Mouse (Mus musculus): ENCODE measurements around the gene Egfem1.

The Egfem1 gene

DNA sequence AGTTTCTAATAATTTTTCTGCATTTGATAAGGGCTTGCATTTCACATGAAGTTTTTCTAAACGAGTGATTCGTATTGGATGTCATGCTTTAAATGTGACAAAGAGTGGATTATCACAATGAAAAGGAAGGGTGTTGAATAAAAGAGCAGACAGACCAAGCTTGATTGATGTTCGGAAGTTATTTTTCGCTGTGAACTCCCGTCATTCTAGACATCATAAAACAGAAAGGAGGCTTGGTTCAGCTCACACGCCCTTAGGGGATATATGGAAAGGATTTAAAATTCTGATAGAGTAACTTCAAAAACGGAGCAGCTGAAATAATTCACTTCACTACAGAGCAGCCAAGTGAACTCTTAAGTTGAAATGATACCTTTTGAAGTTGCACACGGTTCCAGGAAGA lies 285.1 kb downstream of the Egfem1 start:
- no peak for DNase-seq

DNA sequence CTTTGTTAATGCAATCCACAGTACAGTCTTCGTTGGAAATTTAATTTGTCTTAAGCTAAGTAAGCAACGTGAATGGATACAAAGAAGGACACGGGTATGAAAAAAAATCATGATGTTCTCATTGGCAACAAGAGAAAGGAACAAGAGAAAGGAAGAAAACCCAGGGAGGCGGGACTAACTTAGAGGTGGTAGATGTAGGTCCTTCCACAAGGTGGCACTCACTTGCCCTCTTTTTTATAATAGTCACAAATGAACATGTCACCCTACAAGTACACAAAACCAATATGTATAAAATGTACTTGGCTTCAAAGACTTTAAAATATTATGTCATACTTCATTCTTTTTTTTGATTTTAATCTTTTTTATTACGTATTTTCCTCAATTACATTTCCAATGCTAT lies 288.7 kb downstream of the Egfem1 start:
- no peak for DNase-seq

DNA sequence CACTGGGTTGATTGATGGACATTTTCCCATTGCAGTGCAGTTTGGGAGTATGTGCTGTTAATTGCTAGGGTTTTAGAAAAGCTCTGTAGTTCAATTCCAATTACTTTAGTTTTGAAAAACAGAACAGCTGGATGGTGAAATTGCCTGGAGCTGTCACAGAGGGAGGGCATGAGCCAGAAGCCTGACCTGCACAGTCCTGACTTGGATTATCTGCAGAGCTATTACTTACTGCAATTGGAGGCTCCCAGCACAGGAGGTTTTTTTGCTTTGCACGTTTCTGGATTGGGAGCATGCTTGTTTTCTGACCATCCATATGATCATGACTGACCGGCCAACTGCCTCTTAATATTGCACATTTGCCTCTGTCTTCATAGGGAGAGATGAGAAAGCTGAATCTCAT lies 299.4 kb downstream of the Egfem1 start:
- DNase-seq = no peak

DNA sequence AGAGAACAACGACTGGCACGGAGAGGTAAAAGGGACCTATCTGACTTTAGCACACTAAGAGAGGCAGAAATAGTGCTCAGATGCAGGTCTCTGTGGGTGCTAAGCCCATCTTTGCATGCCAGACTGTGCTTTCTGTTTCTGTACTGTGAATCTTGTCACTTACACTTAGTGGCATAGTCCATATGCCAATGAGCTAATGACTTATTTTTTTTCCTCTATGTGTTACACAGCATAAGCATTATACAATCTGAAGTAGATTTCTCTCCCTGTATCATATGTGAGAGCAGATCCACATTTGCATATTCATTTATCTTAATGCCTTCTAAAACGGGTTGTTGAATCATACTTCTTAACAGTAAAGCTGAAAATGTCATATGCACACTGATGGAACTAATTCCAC lies 317.2 kb downstream of the Egfem1 start:
- DNase-seq = no peak

DNA sequence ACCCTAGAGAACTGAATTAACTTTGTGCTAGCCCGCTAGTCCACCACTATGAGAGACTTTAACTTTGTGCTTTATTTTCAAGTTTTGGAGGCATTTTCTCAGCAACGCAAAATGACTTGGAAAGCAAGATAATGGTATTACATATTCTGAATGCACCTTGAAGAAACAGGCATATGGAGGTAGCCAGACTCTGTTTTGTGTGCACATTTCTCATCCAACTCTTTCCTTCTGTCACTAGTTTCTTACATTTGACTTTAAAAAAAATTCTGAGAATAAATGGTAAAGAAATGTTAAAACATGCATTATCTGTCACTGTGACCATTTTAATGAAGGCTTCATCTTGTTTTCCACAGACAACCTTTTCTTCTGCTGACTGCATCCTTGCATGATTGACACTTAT lies 339.8 kb downstream of the Egfem1 start:
- DNase-seq = no peak

DNA sequence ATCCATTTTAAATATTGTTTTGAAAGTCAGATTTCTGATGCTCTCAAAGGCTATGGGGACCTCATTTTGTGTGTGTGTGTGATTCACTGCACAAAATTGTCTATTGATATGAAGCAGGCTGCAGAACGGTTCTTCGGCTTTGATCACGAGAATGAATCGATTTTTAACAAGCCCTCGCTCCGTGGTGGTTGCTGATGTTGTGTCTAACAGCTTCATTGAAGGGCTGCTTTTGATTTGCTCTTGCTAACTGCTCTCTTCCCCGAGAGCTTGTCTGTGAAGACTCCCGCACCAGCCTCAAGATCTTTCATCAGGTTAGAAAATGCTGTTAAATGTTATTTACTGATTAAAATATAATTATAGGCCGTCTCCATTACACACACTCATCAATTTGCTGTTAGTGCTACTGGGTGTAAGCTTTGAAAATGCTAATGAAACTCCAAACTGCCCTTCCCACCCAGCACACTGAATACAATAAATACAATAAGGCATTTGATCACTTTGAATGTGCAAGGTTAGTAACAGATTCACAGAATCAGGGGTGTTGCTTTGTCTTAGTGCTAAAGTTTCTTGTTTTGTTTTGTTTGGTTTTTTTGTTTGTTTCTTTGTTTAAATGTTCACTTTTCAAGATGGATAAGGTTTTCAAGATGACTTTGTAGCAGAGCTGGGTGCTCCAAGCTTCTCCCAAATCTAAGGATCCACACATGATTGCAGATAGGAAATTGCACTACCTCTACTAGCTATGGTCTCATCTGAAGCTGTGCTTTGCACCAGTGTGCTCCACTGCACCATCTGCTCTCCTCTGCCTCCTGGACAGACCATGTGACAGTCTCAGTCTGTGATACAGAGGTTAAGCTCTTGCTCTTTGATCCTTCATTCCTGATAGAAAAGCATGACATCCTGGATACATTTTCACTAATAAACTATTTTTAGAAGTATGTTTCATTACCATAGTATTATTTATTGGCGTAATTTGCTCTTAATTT lies 350.6 kb downstream of the Egfem1 start:
- DNase-seq = no peak

DNA sequence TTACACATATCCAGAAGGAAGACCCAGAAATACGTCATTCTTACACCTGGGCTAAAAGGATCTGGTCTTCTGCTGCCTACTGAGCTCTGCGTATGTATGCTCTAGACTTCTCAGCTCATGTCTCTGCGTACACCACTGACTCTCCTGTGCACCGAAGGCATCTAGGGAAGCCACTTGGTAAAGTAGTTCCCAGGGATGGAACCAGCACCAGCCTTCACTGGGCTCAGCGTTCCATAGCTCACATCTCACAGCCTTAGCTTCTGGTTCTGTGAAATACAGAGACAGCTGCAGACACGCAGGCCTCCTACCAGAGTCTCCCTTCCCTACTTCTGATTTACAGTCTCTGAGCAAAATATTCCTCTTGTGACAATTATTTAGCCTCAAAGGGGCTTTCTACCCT lies 361.2 kb downstream of the Egfem1 start:
- no peak for DNase-seq

DNA sequence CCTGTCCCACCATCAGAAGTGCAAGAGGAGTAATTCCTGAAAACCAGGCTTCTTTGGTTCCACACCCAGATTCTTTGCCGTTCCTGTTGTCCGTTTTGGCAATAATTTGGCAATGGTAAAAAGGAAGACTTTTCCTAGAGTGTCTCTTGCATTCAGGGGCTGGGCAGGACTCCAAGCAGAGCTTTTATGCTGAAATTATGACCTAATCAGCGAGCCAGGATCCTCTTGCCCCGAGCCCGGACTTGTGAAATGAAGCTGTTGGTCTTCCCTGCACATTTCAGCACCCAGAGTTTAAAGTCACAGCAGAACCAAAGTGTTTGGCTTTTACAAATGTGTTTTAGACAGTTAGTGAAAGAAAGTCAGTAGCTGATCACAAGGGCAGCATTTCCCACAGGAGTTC lies 362.8 kb downstream of the Egfem1 start:
- no peak for DNase-seq

DNA sequence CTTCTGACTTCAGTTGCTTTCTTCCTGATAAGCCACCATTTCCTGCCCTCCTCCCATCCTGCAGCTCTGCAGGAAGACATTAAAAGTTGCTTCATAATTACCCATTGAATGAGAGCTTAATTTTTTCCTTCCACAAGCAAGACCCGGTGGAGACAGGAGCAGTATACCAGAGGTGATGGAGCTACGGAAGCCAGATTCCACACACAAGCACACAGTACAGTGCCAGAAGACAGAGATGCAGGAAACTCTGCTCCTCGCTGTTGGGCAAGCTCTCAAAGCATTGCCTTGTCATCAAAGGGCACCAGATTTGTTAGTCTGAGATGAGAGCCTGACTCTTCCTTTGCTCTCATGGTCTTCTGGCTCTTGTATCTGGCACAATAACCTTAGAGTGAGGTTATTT lies 364.3 kb downstream of the Egfem1 start:
- DNase-seq = no peak

DNA sequence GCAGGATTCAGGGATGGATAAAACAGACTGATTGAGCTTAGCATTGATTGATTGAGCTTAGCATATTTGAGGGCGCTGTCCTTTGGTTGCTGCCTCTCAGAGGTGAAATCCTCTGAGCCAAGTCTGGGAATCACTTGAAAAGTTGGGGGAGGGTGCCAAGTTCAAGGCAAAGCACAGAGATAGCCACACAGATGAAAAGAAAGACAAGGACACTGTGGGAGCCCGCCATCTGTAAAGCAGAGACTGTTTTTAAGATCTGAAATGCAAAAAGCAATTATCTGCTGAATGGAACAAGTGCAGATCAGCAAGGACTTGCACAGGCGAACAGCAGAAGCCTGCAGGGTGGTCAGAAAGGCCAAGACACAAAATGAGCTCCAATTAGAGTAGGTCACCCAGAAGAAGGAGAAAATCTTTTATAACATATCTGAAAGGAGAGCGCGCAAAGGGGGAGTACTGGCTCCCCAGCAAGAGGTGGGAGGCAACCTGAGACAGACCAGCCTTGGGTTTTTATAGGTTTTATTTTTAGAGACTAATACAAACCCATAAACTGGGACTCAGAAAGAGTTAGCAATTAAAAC lies 367.1 kb downstream of the Egfem1 start:
- DNase-seq = no peak

DNA sequence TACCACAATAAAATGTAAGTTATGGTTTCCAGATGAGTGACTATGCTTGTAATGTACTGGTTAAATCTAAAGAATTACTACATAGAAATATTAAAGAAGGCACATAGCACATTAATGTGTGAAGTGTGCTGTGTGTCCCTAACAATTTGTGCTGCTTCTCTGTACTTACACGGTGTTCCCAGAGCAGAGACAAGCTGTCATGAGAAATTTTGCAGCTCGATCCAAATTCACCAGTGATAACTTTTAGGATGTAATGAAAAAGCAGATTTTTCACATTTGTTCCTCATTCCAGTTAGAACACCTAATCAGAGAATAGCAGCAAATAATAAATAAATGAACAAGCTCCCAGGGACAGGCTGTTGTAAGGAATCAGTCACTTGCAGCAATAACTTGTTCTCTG lies 416.4 kb downstream of the Egfem1 start:
- DNase-seq = no peak

DNA sequence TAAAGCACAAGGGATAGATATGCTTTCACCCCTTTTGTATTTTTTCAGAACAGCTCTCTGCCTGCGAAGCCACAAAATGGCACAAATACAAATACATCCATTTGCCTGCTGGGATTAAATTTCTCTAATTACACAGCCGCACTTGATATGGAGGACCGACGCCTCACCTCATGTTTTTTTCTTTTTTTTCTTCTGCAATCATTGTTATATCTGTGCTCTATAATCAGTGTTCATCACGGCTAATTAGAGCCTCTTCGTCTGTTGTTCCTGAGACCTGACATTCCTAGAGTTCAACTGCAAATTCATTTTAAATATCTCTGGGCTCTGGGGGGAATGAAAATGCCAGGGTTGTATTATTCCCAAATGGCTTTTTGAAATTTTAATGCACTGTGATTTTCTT lies 417.4 kb downstream of the Egfem1 start:
- DNase-seq = no peak

DNA sequence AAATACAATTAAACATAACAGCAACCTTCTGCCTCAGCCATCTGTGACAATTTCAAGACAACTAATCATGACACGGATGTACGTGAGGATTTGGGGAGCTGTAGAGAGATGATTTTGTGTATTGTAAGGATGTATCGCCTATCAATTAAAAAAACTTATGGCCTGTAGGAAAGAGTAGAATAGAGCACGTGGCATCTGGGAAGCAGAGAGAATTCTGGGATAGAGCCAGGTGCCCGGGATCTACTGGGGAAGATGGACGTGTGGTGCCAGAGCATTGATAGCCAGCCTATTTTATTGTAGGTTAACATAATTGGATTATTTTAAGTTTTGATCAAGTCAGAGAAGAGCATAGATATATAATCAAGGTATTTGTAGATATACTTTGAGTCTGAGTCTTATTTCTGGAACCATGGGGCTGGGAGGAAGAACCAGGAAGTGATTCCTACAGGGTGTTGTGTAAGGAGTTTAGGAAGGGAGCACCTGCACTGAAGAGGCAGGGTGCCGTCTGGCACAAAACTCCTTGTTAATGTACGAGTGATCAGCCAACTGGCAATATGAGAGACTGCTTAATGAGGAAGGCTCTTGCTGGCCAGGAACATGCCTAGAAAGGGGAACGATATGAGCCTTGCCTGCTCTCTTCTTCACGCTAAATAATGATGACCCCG lies 443.6 kb downstream of the Egfem1 start:
- DNase-seq = no peak

DNA sequence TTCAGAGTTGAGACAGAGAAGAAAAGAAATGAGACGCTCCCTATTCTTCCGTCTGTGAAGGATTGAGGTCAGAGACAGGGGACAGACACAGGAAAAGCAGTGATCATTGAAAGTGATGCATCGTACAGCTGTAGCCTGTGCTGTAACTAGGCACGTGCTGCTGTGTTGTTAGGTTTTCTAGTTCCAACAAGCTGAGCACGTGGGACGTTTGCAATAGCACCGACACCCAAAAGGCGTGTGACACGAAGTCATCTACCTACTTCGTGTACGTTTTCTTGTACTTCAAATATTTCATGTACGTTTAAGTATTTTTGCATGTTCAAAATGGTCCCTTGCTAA lies 444.1 kb downstream of the Egfem1 start:
- DNase-seq = no peak

DNA sequence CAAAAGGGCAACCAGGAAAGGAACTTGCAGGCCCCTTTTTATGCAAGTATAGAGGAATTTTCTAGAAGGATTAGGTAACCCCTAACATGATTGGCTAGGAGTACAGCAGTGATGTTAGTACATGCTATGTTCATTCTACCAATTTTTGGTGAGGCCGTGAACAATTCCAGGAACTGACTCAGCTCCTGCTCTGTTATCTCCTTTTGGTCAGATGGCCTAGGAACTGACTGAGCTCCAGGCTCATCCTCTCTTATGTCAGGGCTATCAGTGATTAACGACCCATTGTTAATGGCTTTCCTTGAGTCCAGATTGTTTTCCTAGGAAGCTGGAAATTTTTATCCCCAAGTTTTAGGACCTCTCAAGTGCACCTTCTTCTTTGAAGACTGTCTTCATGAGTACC lies 457.4 kb downstream of the Egfem1 start:
- DNase-seq = no peak

DNA sequence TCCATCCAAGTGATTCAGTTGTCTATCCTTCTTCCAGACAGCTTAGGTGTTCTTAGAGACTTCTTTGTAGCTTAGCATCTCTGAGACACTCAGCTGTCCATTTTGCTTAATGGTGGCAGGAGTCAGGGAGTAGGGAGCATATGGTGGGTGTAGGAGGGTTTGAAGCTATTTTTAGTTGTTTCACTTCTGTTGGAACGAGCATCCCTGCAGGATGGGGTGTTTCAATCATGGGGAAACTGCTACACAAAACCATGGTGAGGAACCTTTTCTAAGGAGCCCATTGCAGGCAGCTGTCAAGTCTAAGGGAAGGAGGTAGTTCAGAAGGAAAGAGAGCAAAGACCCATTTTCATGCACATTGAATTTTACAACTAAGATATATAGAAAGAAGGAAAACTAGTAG lies 458.1 kb downstream of the Egfem1 start:
- DNase-seq = no peak

DNA sequence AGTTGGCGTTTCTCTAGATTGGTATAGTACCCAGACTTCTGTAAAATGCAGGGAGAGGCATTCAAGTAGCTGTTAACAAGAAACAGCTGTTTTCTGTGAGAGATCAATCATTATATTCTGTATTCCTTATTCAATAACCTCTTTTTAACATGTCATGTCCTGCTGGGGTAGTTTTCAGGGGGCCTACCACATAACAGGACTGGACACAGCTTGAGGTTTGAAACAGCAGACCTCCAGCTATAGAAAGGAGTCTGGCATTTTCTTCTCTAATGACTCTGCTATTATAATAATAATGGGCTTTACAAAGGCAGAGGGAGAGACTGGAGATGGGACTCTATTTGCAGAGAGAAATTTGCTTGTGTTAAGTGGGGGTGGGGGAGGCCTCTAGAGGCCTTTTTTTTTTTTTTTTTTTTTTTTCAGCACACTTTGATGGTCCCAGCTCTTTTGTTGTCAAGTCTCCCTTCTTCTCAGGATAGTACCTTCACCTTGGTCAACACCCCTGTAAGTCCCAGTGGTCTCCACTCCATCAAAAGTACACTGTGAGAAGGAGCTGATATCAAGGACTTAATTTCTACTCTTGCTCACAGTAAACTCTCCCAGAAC lies 459.8 kb downstream of the Egfem1 start:
- no peak for DNase-seq

DNA sequence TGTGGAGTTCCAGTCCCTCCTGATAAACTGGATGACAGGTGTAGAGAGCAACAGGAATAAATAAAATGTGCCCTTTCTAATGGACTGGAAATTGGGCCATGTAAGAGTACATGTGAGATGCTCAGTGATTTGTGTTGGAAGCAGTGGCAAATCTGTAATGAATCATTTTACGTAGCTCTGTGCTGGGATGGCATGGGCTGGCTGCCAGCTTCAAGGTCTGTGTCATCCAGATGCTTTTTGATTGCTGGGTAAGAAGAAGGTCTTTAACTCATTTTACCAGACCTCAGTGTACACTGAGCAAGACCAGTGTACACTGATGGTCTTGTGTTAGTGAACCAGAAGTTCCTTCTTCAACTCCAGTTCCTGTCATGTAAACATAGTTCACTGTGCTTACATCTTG lies 462.2 kb downstream of the Egfem1 start:
- DNase-seq = no peak

DNA sequence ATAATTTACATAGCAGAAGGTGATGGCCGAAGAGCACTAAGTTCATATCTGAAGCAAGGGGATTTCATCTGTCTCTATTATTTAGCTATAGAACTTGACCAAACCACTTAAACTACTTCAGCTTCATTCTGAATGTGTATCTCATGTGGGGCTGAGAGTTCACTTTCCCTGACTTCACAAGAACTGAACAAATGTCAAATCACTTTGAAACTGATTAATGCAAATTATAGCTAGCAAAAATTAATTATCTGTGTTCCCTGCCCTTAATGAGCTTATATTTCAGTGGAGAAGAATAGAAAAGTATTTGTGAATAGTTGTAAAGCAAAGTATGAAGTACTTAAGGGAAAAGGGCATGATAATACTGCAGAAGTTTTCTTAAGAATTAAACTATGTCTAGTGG lies 481.3 kb downstream of the Egfem1 start:
- DNase-seq = no peak

DNA sequence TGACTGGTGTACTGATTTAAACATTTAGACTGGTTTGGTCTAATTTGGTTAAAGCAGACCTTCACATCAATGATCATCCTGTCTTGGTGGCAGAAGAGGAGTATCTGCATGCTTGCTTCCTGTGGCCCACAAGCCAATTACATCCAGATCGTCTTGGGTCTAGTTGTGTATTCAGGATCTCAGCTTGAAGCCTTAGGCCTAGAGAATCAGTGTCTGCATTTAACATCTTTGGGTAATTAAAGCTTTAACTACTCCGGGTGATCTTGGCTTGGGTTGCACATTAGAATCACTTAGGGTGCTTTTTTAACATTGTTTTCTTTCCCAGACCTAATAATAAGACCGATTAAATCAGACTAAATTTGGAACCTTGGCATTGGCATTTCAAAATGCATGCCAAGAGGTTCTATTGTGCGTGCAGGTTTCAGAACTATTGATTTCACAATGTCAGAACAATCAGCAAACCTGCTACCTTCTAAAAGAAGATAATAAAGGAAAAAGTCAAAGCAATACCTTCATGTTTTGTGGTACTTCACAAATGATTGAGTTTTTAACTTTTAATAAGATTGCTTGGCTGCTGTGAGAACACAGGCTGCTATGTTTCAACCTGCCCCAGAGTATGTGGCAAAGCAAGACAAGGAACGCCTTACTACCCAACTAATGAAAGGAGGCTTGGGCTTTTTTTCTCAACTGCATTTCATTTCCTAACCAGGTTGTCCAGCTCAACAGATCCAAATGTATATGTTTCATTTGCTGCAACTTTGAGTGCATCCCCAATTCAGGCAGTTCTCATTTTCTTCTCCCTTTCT lies 496.4 kb downstream of the Egfem1 start:
- DNase-seq = no peak

DNA sequence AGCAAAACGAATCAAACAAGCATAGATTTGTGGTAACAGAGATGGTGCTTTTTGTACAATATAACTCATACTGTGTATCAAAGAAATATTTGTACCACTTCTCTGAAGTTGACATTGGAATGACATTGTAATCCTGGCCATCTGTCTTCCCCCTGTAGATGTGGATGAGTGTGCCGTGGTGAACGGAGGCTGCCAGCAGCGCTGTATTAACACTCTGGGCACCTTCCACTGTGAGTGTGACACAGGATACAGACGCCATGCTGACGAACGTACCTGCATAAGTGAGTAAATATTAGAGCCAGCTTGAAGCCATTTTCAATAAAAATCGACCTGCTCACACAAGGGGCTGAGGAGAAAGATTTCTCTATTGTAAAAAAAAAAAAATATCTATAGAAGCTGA lies 500.9 kb downstream of the Egfem1 start:
- DNase-seq = no peak

DNA sequence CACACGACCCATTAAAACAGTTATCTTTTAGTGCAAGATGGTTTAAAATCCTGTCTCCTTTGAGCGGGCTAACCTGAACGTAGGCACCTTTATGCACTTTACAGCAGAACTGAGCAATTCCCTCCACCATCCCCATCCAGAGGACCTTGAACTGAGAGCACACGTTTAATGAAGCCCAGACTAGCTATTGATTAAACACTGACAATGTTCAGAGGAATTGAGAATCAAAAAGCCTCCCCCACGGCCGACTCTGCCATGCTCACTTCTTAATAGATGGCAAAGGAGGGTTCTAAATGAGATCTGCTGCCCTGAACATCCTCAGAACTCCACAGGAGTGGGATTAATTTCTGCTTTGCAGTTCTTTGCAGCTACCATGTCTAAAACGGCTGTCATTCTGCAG lies 520.3 kb downstream of the Egfem1 start:
- no peak for DNase-seq

DNA sequence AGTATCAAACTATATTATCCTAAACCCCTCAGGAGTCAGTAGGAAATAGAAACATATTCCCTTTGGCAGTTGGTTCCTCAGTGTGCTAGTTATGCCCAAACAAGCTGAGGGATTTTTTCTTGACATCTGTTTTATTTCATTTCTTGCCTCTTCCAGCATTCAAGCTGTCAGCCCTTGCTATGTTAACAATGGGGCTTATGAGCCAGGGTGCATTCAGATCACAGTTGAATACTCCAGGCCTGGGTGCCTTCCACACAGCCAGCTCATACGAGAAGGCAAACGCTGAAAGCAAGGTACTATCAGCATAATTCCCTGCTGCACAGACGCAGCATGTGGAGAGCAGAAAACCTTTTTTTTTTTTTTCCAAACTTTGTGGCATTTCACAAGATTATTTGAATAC lies 526.9 kb downstream of the Egfem1 start:
- DNase-seq = no peak
